Mouse (Mus musculus): Measurements from ENCODE around the gene Ankrd10. TPM values are rescaled to one million over a fixed set of nuclear protein-coding genes. Genes with fewer than 3 reads are reported as not detected.
"Not testable (repeated sequence)": the region's sequence is repeated elsewhere in the genome, so short reads cannot be mapped to it uniquely, and the experiment has no call there.

Gene Ankrd10
- 211 and 214 TPM in 2 replicates for polyA plus RNA-seq (2012; rRNA removed)

GRCm38 (mm10) chr8:11635611-11636081 lies at the start of gene Ankrd10:
TSS of gene Ankrd10 (minus strand) at chr8:11635757.
- peak; percentile 98 for DNase-seq
- under 1% methylated on average over 40 of the region's 40 CpGs for WGBS
- H3K4me3 ChIP-seq (ENCODE audit: control insufficient read depth, insufficient read depth, low read length), result peak within 1 kb of the TSS; percentile 76
- H3K27me3 ChIP-seq (ENCODE audit: control insufficient read depth, insufficient read depth, low read length), result no peaks in the 10 kb centered on the region
- TF ChIP-seq CTCF (IDR thresholded peaks at IDR 0.05; ENCODE audit: borderline replicate concordance, control insufficient read depth, extremely low read depth, insufficient read depth, low read length, poor library complexity), result no peak
- TF ChIP-seq POLR2A (IDR thresholded peaks at IDR 0.05; ENCODE audit: control insufficient read depth, extremely low read depth, insufficient read depth, low read length, poor library complexity), result peak; percentile 96
- H3K36me3 ChIP-seq (ENCODE audit: control insufficient read depth, insufficient read depth, low read length), result peaks cover 15% of the 10 kb centered on the region
- H3K4me1 ChIP-seq (replicated peaks; ENCODE audit: control insufficient read depth, insufficient read depth, low read length), result peaks cover 14% of the 10 kb centered on the region; the same call in 1 of the 2 replicates
- H3K27ac ChIP-seq (ENCODE audit: control insufficient read depth, insufficient read depth, low read length), result peak within 1 kb of the TSS; percentile 71

- Histone ChIP-seq H3K27me3 (ENCODE audit: control insufficient read depth, insufficient read depth, low read length) (no peaks in the 10 kb centered on the region), H3K4me1 (replicated peaks; ENCODE audit: control insufficient read depth, insufficient read depth, low read length) (no peaks in the 10 kb centered on the region), H3K4me3 (ENCODE audit: control insufficient read depth, insufficient read depth, low read length) (no peak overlapping the region), H3K27ac (ENCODE audit: control insufficient read depth, insufficient read depth, low read length) (no peak overlapping the region), H3K36me3 (ENCODE audit: control insufficient read depth, insufficient read depth, low read length) (no peaks in the 10 kb centered on the region)
- no peak for DNase-seq
- 81% methylated on average over 7 of the region's 7 CpGs for WGBS
- no peak for TF ChIP-seq POLR2A (IDR thresholded peaks at IDR 0.05; ENCODE audit: control insufficient read depth, extremely low read depth, insufficient read depth, low read length, poor library complexity)
- TF ChIP-seq CTCF (IDR thresholded peaks at IDR 0.05; ENCODE audit: borderline replicate concordance, control insufficient read depth, extremely low read depth, insufficient read depth, low read length, poor library complexity), result no peak
Measured at GRCm38 (mm10) chr8:11684558-11684957, 49.0 kb upstream of the Ankrd10 start.

DNA sequence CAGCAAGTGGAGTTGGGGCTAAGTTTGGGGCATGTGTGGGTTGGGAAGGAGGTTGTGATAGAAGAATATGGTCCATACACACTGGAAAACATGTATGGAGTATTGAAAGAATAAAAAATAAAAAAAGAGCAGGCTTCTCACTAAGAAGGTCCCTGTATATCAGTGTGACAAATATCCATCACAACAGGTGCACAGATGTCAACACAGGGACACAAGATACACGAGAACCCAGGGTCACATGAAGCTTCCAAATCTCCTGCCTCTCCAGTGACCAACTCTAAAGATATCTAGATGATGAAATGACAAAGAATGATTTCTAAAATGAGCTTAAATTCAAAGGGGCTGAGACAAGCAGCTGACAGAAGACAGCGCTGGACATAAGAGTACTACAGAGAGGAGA lies 32.8 kb upstream of the Ankrd10 start:
- Histone ChIP-seq H3K27me3 (ENCODE audit: control insufficient read depth, insufficient read depth, low read length) (no peaks in the 10 kb centered on the region), H3K4me3 (ENCODE audit: control insufficient read depth, insufficient read depth, low read length) (no peak overlapping the region), H3K27ac (ENCODE audit: control insufficient read depth, insufficient read depth, low read length) (no peak overlapping the region), H3K36me3 (ENCODE audit: control insufficient read depth, insufficient read depth, low read length) (no peaks in the 10 kb centered on the region), H3K4me1 (replicated peaks; ENCODE audit: control insufficient read depth, insufficient read depth, low read length) (no peaks in the 10 kb centered on the region)
- TF ChIP-seq CTCF (IDR thresholded peaks at IDR 0.05; ENCODE audit: borderline replicate concordance, control insufficient read depth, extremely low read depth, insufficient read depth, low read length, poor library complexity), result no peak
- TF ChIP-seq POLR2A (IDR thresholded peaks at IDR 0.05; ENCODE audit: control insufficient read depth, extremely low read depth, insufficient read depth, low read length, poor library complexity), result no peak
- no peak for DNase-seq
- 68% methylated on average over 2 of the region's 2 CpGs for WGBS

- not testable (repeated sequence) for H3K4me3 ChIP-seq (ENCODE audit: control insufficient read depth, insufficient read depth, low read length); H3K27ac ChIP-seq (ENCODE audit: control insufficient read depth, insufficient read depth, low read length); DNase-seq; H3K4me1 ChIP-seq (replicated peaks; ENCODE audit: control insufficient read depth, insufficient read depth, low read length); H3K36me3 ChIP-seq (ENCODE audit: control insufficient read depth, insufficient read depth, low read length); H3K27me3 ChIP-seq (ENCODE audit: control insufficient read depth, insufficient read depth, low read length)
- 94% methylated on average over 20 of the region's 20 CpGs for WGBS
Measured at GRCm38 (mm10) chr8:11666023-11666716, 30.6 kb upstream of the Ankrd10 start.

GRCm38 (mm10) chr8:11661969-11662368 lies 26.4 kb upstream of the Ankrd10 start:
- no peak for DNase-seq
- 80% methylated on average over 3 of the region's 3 CpGs for WGBS
- H3K27ac ChIP-seq (ENCODE audit: control insufficient read depth, insufficient read depth, low read length), result no peak overlapping the region

DNA sequence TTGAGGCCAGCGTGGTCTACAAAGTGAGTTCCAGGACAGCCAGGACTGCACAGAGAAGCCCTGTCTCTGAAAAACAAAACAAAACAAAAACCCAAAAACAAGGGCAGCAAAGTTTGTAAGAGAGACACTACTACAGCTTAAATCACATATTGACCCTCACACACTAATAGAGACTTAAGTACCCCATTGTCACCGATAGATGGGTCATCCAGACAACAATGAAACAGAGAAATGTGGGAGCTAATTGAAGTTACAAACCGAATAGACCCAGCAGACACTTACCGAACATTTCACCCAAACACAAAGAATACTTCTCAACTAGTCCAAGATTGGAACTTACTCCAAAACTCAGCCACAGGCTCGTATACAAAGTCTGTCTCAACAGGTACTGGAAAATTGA lies 14.5 kb upstream of the Ankrd10 start:
- DNase-seq, result no peak
- H3K27me3 ChIP-seq (ENCODE audit: control insufficient read depth, insufficient read depth, low read length), result no peaks in the 10 kb centered on the region
- no peak overlapping the region for H3K27ac ChIP-seq (ENCODE audit: control insufficient read depth, insufficient read depth, low read length)
- no peak for TF ChIP-seq CTCF (IDR thresholded peaks at IDR 0.05; ENCODE audit: borderline replicate concordance, control insufficient read depth, extremely low read depth, insufficient read depth, low read length, poor library complexity)
- no peak for TF ChIP-seq POLR2A (IDR thresholded peaks at IDR 0.05; ENCODE audit: control insufficient read depth, extremely low read depth, insufficient read depth, low read length, poor library complexity)
- H3K4me1 ChIP-seq (replicated peaks; ENCODE audit: control insufficient read depth, insufficient read depth, low read length), result no peaks in the 10 kb centered on the region
- WGBS, result 98% methylated on average over 5 of the region's 5 CpGs
- no peaks in the 10 kb centered on the region for H3K36me3 ChIP-seq (ENCODE audit: control insufficient read depth, insufficient read depth, low read length)
- H3K4me3 ChIP-seq (ENCODE audit: control insufficient read depth, insufficient read depth, low read length), result no peak overlapping the region

More at GRCm38 (mm10) chr8:11661969-11662368, 26.4 kb upstream of the Ankrd10 start:
- H3K4me1 ChIP-seq (replicated peaks; ENCODE audit: control insufficient read depth, insufficient read depth, low read length), result no peaks in the 10 kb centered on the region
- no peaks in the 10 kb centered on the region for H3K36me3 ChIP-seq (ENCODE audit: control insufficient read depth, insufficient read depth, low read length)
- H3K4me3 ChIP-seq (ENCODE audit: control insufficient read depth, insufficient read depth, low read length), result no peak overlapping the region
- H3K27me3 ChIP-seq (ENCODE audit: control insufficient read depth, insufficient read depth, low read length), result no peaks in the 10 kb centered on the region
- TF ChIP-seq CTCF (IDR thresholded peaks at IDR 0.05; ENCODE audit: borderline replicate concordance, control insufficient read depth, extremely low read depth, insufficient read depth, low read length, poor library complexity) (no peak), POLR2A (IDR thresholded peaks at IDR 0.05; ENCODE audit: control insufficient read depth, extremely low read depth, insufficient read depth, low read length, poor library complexity) (no peak)

DNA sequence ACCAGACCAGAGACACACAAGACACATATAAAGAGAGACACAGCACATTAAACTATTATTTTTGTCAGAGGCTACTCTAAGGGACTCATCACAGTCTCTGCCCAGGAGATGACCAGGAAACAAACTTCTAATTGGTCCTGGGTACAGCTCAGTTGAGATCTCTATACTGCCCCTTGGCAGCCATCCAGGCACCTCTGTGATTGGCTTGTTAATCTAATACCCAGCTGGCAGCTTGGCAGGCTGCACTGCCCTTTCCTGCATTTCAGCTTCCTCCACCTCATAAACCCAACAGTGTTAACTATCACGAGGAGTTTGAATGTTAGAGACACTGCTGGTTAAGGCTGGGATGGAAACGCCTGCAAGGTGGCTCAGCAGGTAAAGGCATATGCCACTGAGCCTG lies 7.6 kb upstream of the Ankrd10 start:
- Histone ChIP-seq H3K36me3 (ENCODE audit: control insufficient read depth, insufficient read depth, low read length) (no peaks in the 10 kb centered on the region), H3K27ac (ENCODE audit: control insufficient read depth, insufficient read depth, low read length) (no peak overlapping the region), H3K27me3 (ENCODE audit: control insufficient read depth, insufficient read depth, low read length) (no peaks in the 10 kb centered on the region), H3K4me3 (ENCODE audit: control insufficient read depth, insufficient read depth, low read length) (no peak overlapping the region), H3K4me1 (replicated peaks; ENCODE audit: control insufficient read depth, insufficient read depth, low read length) (no peaks in the 10 kb centered on the region)
- WGBS, result 84% methylated on average over 2 of the region's 2 CpGs
- TF ChIP-seq POLR2A (IDR thresholded peaks at IDR 0.05; ENCODE audit: control insufficient read depth, extremely low read depth, insufficient read depth, low read length, poor library complexity) (no peak), CTCF (IDR thresholded peaks at IDR 0.05; ENCODE audit: borderline replicate concordance, control insufficient read depth, extremely low read depth, insufficient read depth, low read length, poor library complexity) (no peak)
- no peak for DNase-seq

Measured in thymus, adult 2 months (tissue).